Mouse (Mus musculus) stomach, embryonic 16.5 days (tissue): Measurements from ENCODE around the gene Oaz2. TPM values are rescaled to one million over a fixed set of nuclear protein-coding genes. Genes with fewer than 3 reads are reported as not detected.

Experiments used
- polyA plus RNA-seq: library from polyadenylated mRNA; unstranded; fragments of >200 nt; fragmentation: Nextera tagmentation; extraction: Ambion mirVana; gene quantifications from 2 replicates; pipeline ENCODE4 v1.2.1, GENCODE M21; 2015

The Oaz2 gene
- polyA plus RNA-seq, 1 experiment from 2014 or later: 218 TPM

Other genes starting within 250 kb of the Oaz2 start
- gene Slc51b, start 245.0 kb upstream of the Oaz2 start, polyA plus RNA-seq: 0.69 and 1.7 TPM in 2 replicates
- gene Mtfmt, start 232.2 kb upstream of the Oaz2 start, polyA plus RNA-seq: 18.8 and 21.9 TPM in 2 replicates
- 82.4 and 95.8 TPM in 2 replicates for gene Spg21, start 207.1 kb upstream of the Oaz2 start, polyA plus RNA-seq
- 0.19 and 0.65 TPM in 2 replicates for gene Ankdd1a, start 147.8 kb upstream of the Oaz2 start, polyA plus RNA-seq
- 21.4 and 23.0 TPM in 2 replicates for gene Plekho2, start 88.0 kb upstream of the Oaz2 start, polyA plus RNA-seq
- gene Pif1, start 80.8 kb upstream of the Oaz2 start, polyA plus RNA-seq: 12.2 and 12.7 TPM in 2 replicates
- gene Rbpms2, start 38.4 kb upstream of the Oaz2 start, polyA plus RNA-seq: 20.4 and 22.9 TPM in 2 replicates
- 3.8 and 5.0 TPM in 2 replicates for gene Zfp609, start 159.6 kb downstream of the Oaz2 start, polyA plus RNA-seq
- 119 and 131 TPM in 2 replicates for gene Pclaf, start 222.2 kb downstream of the Oaz2 start, polyA plus RNA-seq
- gene Trip4, start 240.8 kb downstream of the Oaz2 start, polyA plus RNA-seq: 25.5 and 29.3 TPM in 2 replicates
- gene Csnk1g1, start 240.9 kb downstream of the Oaz2 start, polyA plus RNA-seq: 13.1 and 14.1 TPM in 2 replicates